Mouse (Mus musculus) lung, embryonic 14.5 days (tissue): Measurements from ENCODE around the gene Sh3bgrl3. TPM values are rescaled to one million over a fixed set of nuclear protein-coding genes. Genes with fewer than 3 reads are reported as not detected.
A peak's percentile ranks its signal among the peaks of the same experiment; 100 is the strongest.

ENCODE experiments used
- ATAC-seq: fragments of 200-750 bp; cut with Nextera tagmentation; 2 replicates; pipeline ENCODE4 v1.8.0; 2017; ENCODE audit warnings: mild to moderate bottlenecking, moderate TSS enrichment, moderate library complexity; ENCODE audit not compliant: insufficient read depth
- DNase-seq: peaks from one replicate; pipeline ENCODE4 v3.0.0-alpha.2; 2015
- H3K27ac ChIP-seq: fragments of 300-500 bp; sonication (generic); 2 replicates; pipeline ENCODE4 v1.5.1; 2014; ENCODE audit warnings: low read depth, mild to moderate bottlenecking, moderate library complexity
- H3K27me3 ChIP-seq: fragments of 300-500 bp; sonication (generic); 2 replicates; pipeline ENCODE4 v1.6.1; 2014; ENCODE audit warnings: low read length, control low read depth; ENCODE audit not compliant: insufficient read depth
- H3K36me3 ChIP-seq: fragments of 300-500 bp; sonication (generic); 2 replicates; pipeline ENCODE4 v1.6.1; 2014; ENCODE audit warnings: control low read depth; ENCODE audit not compliant: insufficient read depth
- H3K4me1 ChIP-seq: fragments of 300-500 bp; sonication (generic); 2 replicates; pipeline ENCODE4 v1.6.1; 2014; ENCODE audit warnings: antibody characterized with exemption, control low read depth; ENCODE audit not compliant: insufficient read depth
- H3K4me2 ChIP-seq: fragments of 300-500 bp; sonication (generic); 2 replicates; pipeline ENCODE4 v1.6.1; 2014; ENCODE audit warnings: mild to moderate bottlenecking
- H3K4me3 ChIP-seq: fragments of 300-500 bp; sonication (generic); 2 replicates; pipeline ENCODE4 v1.5.1; 2014; ENCODE audit warnings: low read depth, low read length
- H3K9ac ChIP-seq: fragments of 300-500 bp; sonication (generic); 2 replicates; pipeline ENCODE4 v1.6.1; 2014
- H3K9me3 ChIP-seq: fragments of 300-500 bp; sonication (generic); 2 replicates; pipeline ENCODE4 v1.6.1; 2016; ENCODE audit warnings: low read depth, low read length, control low read depth
- CTCF ChIP-seq: IDR thresholded peaks from 2 replicates; pipeline ENCODE4 v1.5.1; 2016; ENCODE audit warnings: antibody characterized with exemption, low read depth
- WGBS: fragments of 180-500 bp; shearing (Covaris S2); extraction: QIAGEN DNeasy Blood & Tissue Kit; methylation state at CpG from one replicate; pipeline ENCODE4 v1.1.7; 2014; 5-methylcytosine and 5-hydroxymethylcytosine counted together
- polyA plus RNA-seq: library from polyadenylated mRNA; unstranded; fragments of >200 nt; fragmentation: Nextera tagmentation; extraction: Ambion mirVana; gene quantifications from 2 replicates; pipeline ENCODE4 v1.2.1, GENCODE M21; 2014

Sh3bgrl3 gene
- polyA plus RNA-seq, 1 experiment from 2014 or later = 400 TPM

GRCm38 (mm10) chr4:134112403-134112802, 16.2 kb downstream of the Sh3bgrl3 start:
- no peaks in the 10 kb centered on the region for H3K27me3 ChIP-seq
- no peaks in the 10 kb centered on the region; the same call in 1 of the 2 replicates for H3K4me1 ChIP-seq
- TF ChIP-seq CTCF = no peak
- H3K27ac ChIP-seq = no peak overlapping the region
- no peak overlapping the region for H3K4me2 ChIP-seq
- H3K9ac ChIP-seq = no peak overlapping the region
- ATAC-seq (no peak), DNase-seq (no peak)
- no peak overlapping the region for H3K4me3 ChIP-seq
- H3K36me3 ChIP-seq = no peaks in the 10 kb centered on the region
- WGBS = 55% methylated on average over 6 of the region's 6 CpGs
- no peaks in the 10 kb centered on the region for H3K9me3 ChIP-seq

- 37% methylated on average over 3 of the region's 3 CpGs for WGBS
- H3K9me3 ChIP-seq = no peaks in the 10 kb centered on the region
Measured at GRCm38 (mm10) chr4:134110653-134111052, 17.9 kb downstream of the Sh3bgrl3 start.

GRCm38 (mm10) chr4:134108196-134108595, 20.4 kb downstream of the Sh3bgrl3 start:
- WGBS = 18% methylated on average over 5 of the region's 5 CpGs
- H3K9ac ChIP-seq = no peak overlapping the region

More at GRCm38 (mm10) chr4:134110653-134111052, 17.9 kb downstream of the Sh3bgrl3 start:
- TF ChIP-seq CTCF = no peak
- no peak overlapping the region for H3K27ac ChIP-seq
- H3K27me3 ChIP-seq = no peaks in the 10 kb centered on the region
- no peaks in the 10 kb centered on the region for H3K36me3 ChIP-seq
- H3K4me3 ChIP-seq = no peak overlapping the region
- H3K4me1 ChIP-seq = no peaks in the 10 kb centered on the region; the same call in 1 of the 2 replicates
- H3K4me2 ChIP-seq = no peak overlapping the region
- DNase-seq = no peak
- no peak for ATAC-seq
- no peak overlapping the region for H3K9ac ChIP-seq

GRCm38 (mm10) chr4:134107730-134108129, 20.9 kb downstream of the Sh3bgrl3 start:
- Histone ChIP-seq H3K36me3 (no peaks in the 10 kb centered on the region), H3K27me3 (no peaks in the 10 kb centered on the region), H3K9ac (no peak overlapping the region), H3K9me3 (no peaks in the 10 kb centered on the region), H3K27ac (no peak overlapping the region), H3K4me3 (no peak overlapping the region), H3K4me1 (no peaks in the 10 kb centered on the region; the same call in 1 of the 2 replicates), H3K4me2 (no peak overlapping the region)
- DNase-seq (no peak), ATAC-seq (no peak)
- TF ChIP-seq CTCF = no peak
- WGBS = 84% methylated on average over 7 of the region's 7 CpGs

More at GRCm38 (mm10) chr4:134108196-134108595, 20.4 kb downstream of the Sh3bgrl3 start:
- Histone ChIP-seq H3K27ac (no peak overlapping the region), H3K4me3 (no peak overlapping the region), H3K4me1 (no peaks in the 10 kb centered on the region; the same call in 1 of the 2 replicates), H3K4me2 (no peak overlapping the region), H3K36me3 (no peaks in the 10 kb centered on the region), H3K27me3 (no peaks in the 10 kb centered on the region), H3K9me3 (no peaks in the 10 kb centered on the region)
- DNase-seq (no peak), ATAC-seq (no peak)
- no peak for TF ChIP-seq CTCF

- no peak for TF ChIP-seq CTCF
- no peak overlapping the region for H3K27ac ChIP-seq
- H3K4me2 ChIP-seq = no peak overlapping the region
- no peaks in the 10 kb centered on the region for H3K36me3 ChIP-seq
- no peak overlapping the region for H3K9ac ChIP-seq
- no peak overlapping the region for H3K4me3 ChIP-seq
- H3K9me3 ChIP-seq = no peaks in the 10 kb centered on the region
- no peak for ATAC-seq
- DNase-seq = no peak
- no peaks in the 10 kb centered on the region for H3K27me3 ChIP-seq
- no peaks in the 10 kb centered on the region; the same call in 1 of the 2 replicates for H3K4me1 ChIP-seq
- WGBS = 56% methylated on average over 7 of the region's 7 CpGs
Measured at GRCm38 (mm10) chr4:134106105-134106504, 22.5 kb downstream of the Sh3bgrl3 start.

GRCm38 (mm10) chr4:134102742-134103119, 25.9 kb downstream of the Sh3bgrl3 start:
- no peak for TF ChIP-seq CTCF
- Histone ChIP-seq H3K27me3 (no peaks in the 10 kb centered on the region), H3K27ac (no peak overlapping the region), H3K9ac (peak overlapping the region; percentile 60), H3K36me3 (no peaks in the 10 kb centered on the region), H3K4me2 (peak overlapping the region; percentile 72), H3K4me3 (peak overlapping the region; percentile 65), H3K9me3 (no peaks in the 10 kb centered on the region), H3K4me1 (no peaks in the 10 kb centered on the region)
- DNase-seq = no peak
- ATAC-seq = peak; percentile 28
- WGBS = 2% methylated on average over 21 of the region's 21 CpGs

- peak; percentile 98 for ATAC-seq
- peak; percentile 94 for DNase-seq
- no peaks in the 10 kb centered on the region for H3K27me3 ChIP-seq
- H3K36me3 ChIP-seq = no peaks in the 10 kb centered on the region
- no peaks in the 10 kb centered on the region for H3K4me1 ChIP-seq
- H3K4me3 ChIP-seq = peak within 1 kb of the TSS; percentile 65
- H3K27ac ChIP-seq = no peak within 1 kb of the TSS
- H3K9me3 ChIP-seq = no peaks in the 10 kb centered on the region
- peak within 1 kb of the TSS; percentile 72 for H3K4me2 ChIP-seq
- TF ChIP-seq CTCF = no peak
- WGBS = 16% methylated on average over 34 of the region's 34 CpGs
- peak within 1 kb of the TSS; percentile 60 for H3K9ac ChIP-seq
Measured at GRCm38 (mm10) chr4:134101979-134102741, 26.4 kb downstream of the Sh3bgrl3 start, which contains the start of gene Ubxn11. TSS of gene Ubxn11 (plus strand) at chr4:134102570.
